Mouse (Mus musculus): ENCODE measurements at regions not wholly inside any gene's neighbourhood (a gene's known extent, or its start where the extent isn't known, plus 50 kb on each side); places are given as distances from the start of the nearest gene placed in this dataset.
A peak's percentile ranks its signal among the peaks of the same experiment; 100 is the strongest.

DNA sequence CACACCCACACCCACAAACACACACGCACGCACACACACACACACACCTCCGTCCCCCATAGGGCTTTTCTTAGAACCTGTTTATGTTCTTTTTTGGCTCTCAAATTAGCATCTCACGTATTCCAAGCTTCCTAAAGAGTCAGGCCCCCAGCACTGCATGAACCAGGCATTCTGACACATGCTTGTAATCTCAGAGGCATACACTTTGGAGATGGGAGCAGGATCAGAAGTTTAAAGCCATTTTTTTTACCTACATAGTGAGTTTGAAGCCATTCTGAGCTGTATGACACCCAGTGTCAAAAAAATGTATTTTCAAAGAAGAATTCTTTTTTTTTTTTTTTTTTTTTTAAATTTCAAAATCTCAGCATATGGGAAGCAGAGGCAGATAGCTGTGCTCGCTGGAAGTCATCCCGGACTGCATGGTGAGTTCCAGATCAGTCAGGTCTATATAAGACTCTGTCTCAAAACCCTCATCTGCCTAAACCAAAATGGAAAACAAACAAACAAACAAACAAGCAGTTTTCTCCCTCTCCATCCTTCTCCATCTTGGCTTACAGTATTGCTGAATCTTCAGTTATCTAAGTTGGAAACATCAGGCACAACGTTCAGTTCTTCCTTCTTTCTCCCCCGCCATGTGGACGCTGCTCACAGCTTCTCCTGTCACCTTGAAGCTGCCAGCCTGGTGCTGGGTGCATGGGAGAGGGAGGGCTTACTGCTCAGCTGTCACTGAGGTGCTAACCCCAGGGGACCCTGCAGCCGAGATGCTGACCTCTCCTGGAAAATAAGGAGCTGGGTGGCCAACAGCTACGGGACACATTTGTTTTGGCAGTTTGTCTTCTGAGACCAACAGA is 78.4 kb downstream of the Klf5 start:
- 72% methylated on average over 11 of the region's 11 CpGs for WGBS
- ATAC-seq (ENCODE audit: low FRiP score, low TSS enrichment) (no peak), DNase-seq (ENCODE audit: low spot score) (no peak)
- no peaks in the 10 kb centered on the region for H3K36me3 ChIP-seq (ENCODE audit: control insufficient read depth, insufficient read depth, low read length)
- H3K27ac ChIP-seq (replicated peaks), result no peak overlapping the region
- H3K4me1 ChIP-seq (replicated peaks; ENCODE audit: control insufficient read depth, insufficient read depth), result no peaks in the 10 kb centered on the region
- no peak overlapping the region for H3K9ac ChIP-seq (ENCODE audit: low read length)
- H3K4me3 ChIP-seq (ENCODE audit: low read depth, low read length), result no peak overlapping the region
- H3K4me2 ChIP-seq (replicated peaks; ENCODE audit: low read depth), result no peak overlapping the region
- no peaks in the 10 kb centered on the region for H3K9me3 ChIP-seq (ENCODE audit: control insufficient read depth, low read length)
- TF ChIP-seq EP300 (optimal IDR thresholded peaks at IDR 0.05) (no peak), CTCF (IDR thresholded peaks at IDR 0.05; ENCODE audit: low read depth) (no peak)
- H3K27me3 ChIP-seq (ENCODE audit: control insufficient read depth, insufficient read depth, low read length), result no peaks in the 10 kb centered on the region

DNA sequence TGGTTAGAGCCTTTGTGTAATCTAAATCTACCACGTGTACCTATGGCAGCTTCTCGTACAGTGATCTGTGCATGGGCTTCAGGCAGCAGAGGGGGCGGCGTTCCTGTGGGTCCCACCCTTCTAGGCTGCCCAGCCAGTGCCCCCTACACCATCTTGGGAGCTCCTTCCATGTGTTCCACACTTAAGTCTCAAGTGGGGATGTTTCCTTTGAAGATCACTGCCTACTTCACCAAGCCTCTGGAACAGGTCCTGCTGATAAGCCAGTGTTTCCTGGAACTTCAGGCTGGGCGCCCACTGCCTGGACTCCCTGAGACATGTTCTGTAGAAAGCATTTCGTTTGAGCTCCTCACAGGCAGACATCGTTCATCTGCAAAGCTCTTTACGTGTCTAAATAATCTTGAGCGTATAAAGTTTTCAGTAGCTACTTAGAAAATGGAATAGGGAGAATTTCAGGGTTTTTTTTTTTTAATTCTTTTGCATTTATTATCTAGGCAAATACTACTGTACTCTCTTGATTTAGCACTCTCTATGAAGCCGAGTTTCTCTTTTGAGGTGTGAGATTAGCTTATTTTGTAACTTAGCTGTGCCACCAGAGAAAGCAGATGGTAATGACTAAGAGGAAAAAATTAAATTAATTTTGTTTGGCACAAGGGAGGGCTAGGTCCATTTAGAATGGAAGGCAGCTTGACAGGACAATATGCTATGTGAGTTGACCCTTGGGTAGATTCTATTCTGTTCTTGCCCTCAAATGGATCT is 82.9 kb downstream of the Klf5 start:
- peak; percentile 27; the same call in 1 of the 2 replicates for ATAC-seq (ENCODE audit: low FRiP score, low TSS enrichment)
- DNase-seq (ENCODE audit: low spot score), result peak; percentile 65
- Histone ChIP-seq H3K4me1 (replicated peaks; ENCODE audit: control insufficient read depth, insufficient read depth) (no peaks in the 10 kb centered on the region), H3K4me2 (replicated peaks; ENCODE audit: low read depth) (no peak overlapping the region), H3K4me3 (ENCODE audit: low read depth, low read length) (no peak overlapping the region), H3K27me3 (ENCODE audit: control insufficient read depth, insufficient read depth, low read length) (no peaks in the 10 kb centered on the region), H3K36me3 (ENCODE audit: control insufficient read depth, insufficient read depth, low read length) (no peaks in the 10 kb centered on the region), H3K9ac (ENCODE audit: low read length) (no peak overlapping the region), H3K9me3 (ENCODE audit: control insufficient read depth, low read length) (no peaks in the 10 kb centered on the region), H3K27ac (replicated peaks) (peak overlapping the region; percentile 5)
- WGBS, result 60% methylated on average over 10 of the region's 10 CpGs
- TF ChIP-seq EP300 (optimal IDR thresholded peaks at IDR 0.05) (no peak), CTCF (IDR thresholded peaks at IDR 0.05; ENCODE audit: low read depth) (no peak)

DNA sequence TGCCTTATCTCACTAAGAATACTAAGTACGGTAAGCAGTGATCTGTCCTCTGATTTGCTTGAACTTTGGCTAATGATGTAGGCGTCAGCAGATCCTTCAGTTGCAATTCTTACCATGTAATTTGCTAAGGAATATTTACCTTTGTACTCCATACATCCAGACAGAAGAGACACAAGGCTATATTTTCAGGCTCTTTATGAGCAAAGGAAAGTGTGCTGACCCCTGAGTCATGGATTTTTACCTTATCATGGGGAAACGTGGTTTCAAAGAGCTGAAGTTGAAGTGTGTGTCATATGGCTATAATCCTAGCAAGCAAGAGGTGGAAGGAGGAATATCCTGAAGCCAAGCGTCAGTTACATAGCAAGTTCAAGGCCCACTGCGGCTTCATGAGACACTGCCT is 83.6 kb downstream of the Klf5 start:
- Histone ChIP-seq H3K27me3 (ENCODE audit: control insufficient read depth, insufficient read depth, low read length) (no peaks in the 10 kb centered on the region), H3K4me3 (ENCODE audit: low read depth, low read length) (no peak overlapping the region), H3K4me1 (replicated peaks; ENCODE audit: control insufficient read depth, insufficient read depth) (no peaks in the 10 kb centered on the region), H3K4me2 (replicated peaks; ENCODE audit: low read depth) (no peak overlapping the region), H3K9ac (ENCODE audit: low read length) (no peak overlapping the region), H3K36me3 (ENCODE audit: control insufficient read depth, insufficient read depth, low read length) (no peaks in the 10 kb centered on the region), H3K27ac (replicated peaks) (no peak overlapping the region), H3K9me3 (ENCODE audit: control insufficient read depth, low read length) (no peaks in the 10 kb centered on the region)
- ATAC-seq (ENCODE audit: low FRiP score, low TSS enrichment) (no peak), DNase-seq (ENCODE audit: low spot score) (no peak)
- 70% methylated on average over 5 of the region's 5 CpGs for WGBS
- no peak for TF ChIP-seq CTCF (IDR thresholded peaks at IDR 0.05; ENCODE audit: low read depth)
- no peak for TF ChIP-seq EP300 (optimal IDR thresholded peaks at IDR 0.05)

DNA sequence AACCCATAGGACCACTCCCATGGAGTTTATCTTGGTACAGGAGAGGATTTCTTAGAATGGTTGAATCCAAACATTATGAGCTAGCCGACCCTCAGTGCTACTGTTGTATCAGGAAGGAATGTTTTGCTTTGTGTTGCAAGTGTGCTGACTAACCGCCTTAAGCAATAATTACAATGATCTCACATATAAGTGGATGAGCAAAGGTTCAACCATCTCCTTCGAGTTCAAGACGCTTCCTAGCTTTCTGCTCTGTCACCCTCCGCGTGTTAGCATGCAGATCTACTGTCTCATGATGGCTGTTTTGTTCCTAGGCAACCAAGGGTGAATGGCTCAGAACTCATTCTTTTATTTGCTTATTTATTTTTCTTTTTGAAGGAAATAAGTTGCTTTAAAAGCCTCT is 84.7 kb downstream of the Klf5 start:
- 83% methylated on average over 6 of the region's 6 CpGs for WGBS
- no peaks in the 10 kb centered on the region for H3K27me3 ChIP-seq (ENCODE audit: control insufficient read depth, insufficient read depth, low read length)
- TF ChIP-seq EP300 (optimal IDR thresholded peaks at IDR 0.05) (no peak), CTCF (IDR thresholded peaks at IDR 0.05; ENCODE audit: low read depth) (no peak)
- no peak overlapping the region for H3K4me2 ChIP-seq (replicated peaks; ENCODE audit: low read depth)
- ATAC-seq (ENCODE audit: low FRiP score, low TSS enrichment) (no peak), DNase-seq (ENCODE audit: low spot score) (no peak)
- no peaks in the 10 kb centered on the region for H3K9me3 ChIP-seq (ENCODE audit: control insufficient read depth, low read length)
- no peaks in the 10 kb centered on the region for H3K4me1 ChIP-seq (replicated peaks; ENCODE audit: control insufficient read depth, insufficient read depth)
- H3K36me3 ChIP-seq (ENCODE audit: control insufficient read depth, insufficient read depth, low read length), result no peaks in the 10 kb centered on the region
- H3K4me3 ChIP-seq (ENCODE audit: low read depth, low read length), result no peak overlapping the region
- no peak overlapping the region for H3K27ac ChIP-seq (replicated peaks)
- no peak overlapping the region for H3K9ac ChIP-seq (ENCODE audit: low read length)

DNA sequence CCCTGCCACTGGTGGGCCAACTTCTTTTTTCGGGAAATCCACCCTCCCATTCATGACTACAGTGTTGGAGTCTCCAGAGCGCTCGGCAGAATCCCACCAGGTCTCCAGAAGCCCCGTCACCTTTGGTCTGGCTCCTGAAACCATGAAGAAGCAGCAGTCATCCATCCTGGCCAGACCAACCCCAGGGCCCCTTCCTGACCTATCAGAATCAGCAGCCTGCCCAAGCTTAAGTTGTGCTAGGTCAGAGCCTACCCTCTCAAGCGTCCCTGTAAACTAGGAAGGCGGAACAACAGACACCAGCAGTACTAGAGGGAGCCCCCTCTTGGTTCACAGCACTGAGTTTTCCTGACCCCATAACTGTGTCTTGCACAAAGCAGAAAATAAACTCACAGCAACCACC is 89.1 kb downstream of the Klf5 start:
- H3K4me1 ChIP-seq (replicated peaks; ENCODE audit: control insufficient read depth, insufficient read depth), result no peaks in the 10 kb centered on the region
- no peaks in the 10 kb centered on the region for H3K36me3 ChIP-seq (ENCODE audit: control insufficient read depth, insufficient read depth, low read length)
- no peak overlapping the region for H3K27ac ChIP-seq (replicated peaks)
- ATAC-seq (ENCODE audit: low FRiP score, low TSS enrichment), result no peak
- TF ChIP-seq EP300 (optimal IDR thresholded peaks at IDR 0.05), result no peak
- TF ChIP-seq CTCF (IDR thresholded peaks at IDR 0.05; ENCODE audit: low read depth), result no peak
- H3K4me2 ChIP-seq (replicated peaks; ENCODE audit: low read depth), result no peak overlapping the region
- H3K4me3 ChIP-seq (ENCODE audit: low read depth, low read length), result no peak overlapping the region
- no peak overlapping the region for H3K9ac ChIP-seq (ENCODE audit: low read length)
- no peaks in the 10 kb centered on the region for H3K27me3 ChIP-seq (ENCODE audit: control insufficient read depth, insufficient read depth, low read length)
- no peaks in the 10 kb centered on the region for H3K9me3 ChIP-seq (ENCODE audit: control insufficient read depth, low read length)
- WGBS, result 93% methylated on average over 6 of the region's 6 CpGs
- DNase-seq (ENCODE audit: low spot score), result no peak

DNA sequence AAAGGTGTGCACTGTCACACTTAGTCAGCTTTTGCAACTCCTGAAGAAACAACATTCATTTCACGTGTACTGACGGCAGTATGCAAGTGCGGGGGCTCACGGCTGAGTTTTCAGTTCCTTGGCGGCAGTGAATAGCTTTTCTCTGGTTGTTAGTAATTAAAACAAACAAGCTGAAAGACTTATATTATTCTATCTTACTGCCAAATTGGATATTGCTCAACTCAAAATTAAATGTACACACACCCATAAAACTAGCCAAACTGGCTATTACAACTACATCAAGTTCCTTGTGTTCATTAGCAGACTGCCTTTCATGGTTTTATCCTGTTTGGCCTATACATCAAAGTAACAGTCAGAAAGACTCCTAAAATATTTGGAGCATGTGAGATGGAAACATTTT is 90.8 kb downstream of the Klf5 start:
- Histone ChIP-seq H3K27me3 (ENCODE audit: control insufficient read depth, insufficient read depth, low read length) (no peaks in the 10 kb centered on the region), H3K27ac (replicated peaks) (0 out of 2 replicates have a peak overlapping the region, but pooled peaks have one; percentile 30), H3K4me1 (replicated peaks; ENCODE audit: control insufficient read depth, insufficient read depth) (no peaks in the 10 kb centered on the region), H3K9ac (ENCODE audit: low read length) (no peak overlapping the region), H3K36me3 (ENCODE audit: control insufficient read depth, insufficient read depth, low read length) (no peaks in the 10 kb centered on the region), H3K4me2 (replicated peaks; ENCODE audit: low read depth) (no peak overlapping the region), H3K9me3 (ENCODE audit: control insufficient read depth, low read length) (no peaks in the 10 kb centered on the region), H3K4me3 (ENCODE audit: low read depth, low read length) (no peak overlapping the region)
- no peak for DNase-seq (ENCODE audit: low spot score)
- no peak for ATAC-seq (ENCODE audit: low FRiP score, low TSS enrichment)
- whole genome bisulfite sequencing, result 43% methylated on average over 5 of the region's 5 CpGs
- TF ChIP-seq EP300 (optimal IDR thresholded peaks at IDR 0.05) (peak; percentile 26), CTCF (IDR thresholded peaks at IDR 0.05; ENCODE audit: low read depth) (no peak)
